Mouse (Mus musculus): ENCODE data around the gene Enox1. TPM values are rescaled to one million over a fixed set of nuclear protein-coding genes. Genes with fewer than 3 reads are reported as not detected.

Enox1 gene
- polyA plus RNA-seq (2021; fragmentation: Nextera tagmentation): 9.8 and 13.2 TPM in 2 replicates
- long read RNA-seq, experiment 1, transcript Enox1-201 (19 exons, 3,142 nt): major isoform, 11 of 125 reads
- long read RNA-seq, experiment 1, partial matches to known transcripts: 22 of 125 reads
- long read RNA-seq, experiment 1, other reads (novel, unspliced or antisense): 92 of 125 reads
- long read RNA-seq, experiment 2, partial matches to known transcripts: 6 of 9 reads
- long read RNA-seq, experiment 2, other reads (novel, unspliced or antisense): 3 of 9 reads

DNA sequence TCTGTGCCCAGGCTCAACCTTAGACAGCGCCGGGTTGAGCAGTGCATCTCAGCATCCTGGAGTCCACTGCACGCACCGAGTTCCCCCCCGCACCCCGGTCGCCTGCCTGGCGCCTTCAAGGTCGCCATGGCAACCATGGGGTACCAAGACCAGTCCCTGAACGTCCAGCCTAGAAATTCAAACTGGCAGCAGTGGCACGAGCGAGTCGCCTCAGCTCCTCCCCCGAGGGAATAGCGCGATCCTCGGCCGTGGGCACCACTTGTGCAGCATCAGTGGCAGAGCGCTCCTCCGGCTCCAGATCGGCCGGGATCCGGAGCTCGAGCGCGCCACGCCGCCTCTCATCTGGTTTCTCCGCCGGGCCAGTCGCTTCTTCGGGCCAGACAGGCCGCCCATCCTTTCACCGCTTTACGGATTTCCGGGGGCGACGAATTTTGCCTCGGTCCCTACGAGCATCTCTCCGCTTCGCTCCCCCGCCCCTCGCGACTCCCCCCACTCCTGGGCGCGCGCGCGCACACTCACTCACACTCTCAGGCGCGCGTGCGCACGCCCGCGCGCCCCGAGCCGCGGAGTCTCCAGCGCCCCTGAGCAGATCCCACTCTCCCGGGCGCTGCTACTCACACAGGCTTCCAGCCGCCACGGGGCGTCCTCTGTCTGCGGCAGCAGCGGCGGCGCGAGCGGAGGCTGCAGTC is at the start of gene Enox1:
Gene Enox1 (plus strand): TSS at position 542 of the 689 bp plus-strand sequence.

Other genes starting within 250 kb of the Enox1 start
- gene Ccdc122, start 120.0 kb upstream of the Enox1 start, polyA plus RNA-seq (2021; fragmentation: Nextera tagmentation): 3.1 and 3.4 TPM in 2 replicates
- 1.2 and 2.1 TPM in 2 replicates for gene Lacc1, start 119.9 kb upstream of the Enox1 start, polyA plus RNA-seq (2021; fragmentation: Nextera tagmentation)